Comparison of ENCODE assay signal across 8 mouse cellular contexts in the genomic region with DNA sequence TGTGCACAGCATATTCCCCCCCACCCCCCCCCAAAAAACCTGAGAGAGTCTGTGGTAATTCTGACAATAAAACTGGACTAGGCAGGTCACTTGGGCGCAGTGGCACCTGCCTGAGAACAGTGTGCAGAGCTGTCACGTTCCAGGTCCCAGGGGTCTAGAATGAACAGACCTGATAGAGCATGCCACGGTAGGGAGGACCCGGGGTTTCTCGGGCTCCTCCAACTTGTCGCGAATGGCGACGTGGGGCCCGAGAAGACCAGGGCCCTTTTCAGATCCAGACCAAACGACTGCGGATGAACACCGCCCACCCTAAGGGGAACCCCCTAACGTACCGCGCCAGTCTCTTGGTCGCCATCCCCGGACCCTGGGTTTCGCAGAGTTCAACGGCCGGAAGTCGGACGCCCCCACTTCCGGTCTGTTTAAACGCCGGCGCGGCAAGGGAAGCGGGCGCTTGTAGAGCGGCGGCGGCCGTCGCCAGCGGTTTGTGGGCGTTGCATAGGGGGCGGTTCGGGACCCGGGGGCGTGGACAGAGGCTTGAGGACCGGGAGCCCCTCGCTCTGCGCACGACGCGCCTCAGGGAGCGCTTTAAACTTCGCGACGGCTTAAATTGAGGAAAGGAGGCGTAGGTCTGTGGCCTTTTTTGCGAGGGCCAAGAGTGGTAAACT. TPM values are rescaled to one million over a fixed set of nuclear protein-coding genes. Genes with fewer than 3 reads are reported as not detected.
DNase-seq lines count a peak whose midpoint lies in the region; ATAC-seq lines count a peak whose summit lies in the region.

A gene (plus strand): TSS at position 421 of the 665 bp plus-strand sequence.
A gene (minus strand): TSS at position 473 of the 665 bp plus-strand sequence.

- peak within 1 kb of the TSS; percentile 69 for H3K4me3 ChIP-seq in hindbrain, embryonic 12.5 days

- peak within 1 kb of the TSS; percentile 71 for H3K27ac ChIP-seq in hindbrain, embryonic 12.5 days

- H3K9me3 ChIP-seq in hindbrain, embryonic 12.5 days (replicated peaks), result no peaks in the 10 kb centered on the region

- peaks cover 10% of the 10 kb centered on the region for H3K36me3 ChIP-seq in hindbrain, embryonic 12.5 days

- H3K9ac ChIP-seq in hindbrain, embryonic 12.5 days, result peak within 1 kb of the TSS; percentile 84

- under 1% methylated on average over 53 of the region's 53 CpGs for whole genome bisulfite sequencing in hindbrain, embryonic 12.5 days

- H3K4me2 ChIP-seq in hindbrain, embryonic 12.5 days (replicated peaks), result peak within 1 kb of the TSS; percentile 79

- peak; percentile 93 for DNase-seq in R1 (ENCODE audit: low read depth, low spot score)
- DNase-seq in cerebellum, postnatal 10 days, result peak; percentile 90 to 93
- peak; percentile 57 to 75 for DNase-seq in frontal cortex, postnatal 10 days (ENCODE audit: low spot score in 2 of 2)
- peak; percentile 74 to 75 for DNase-seq in layer of hippocampus, postnatal 36 days
- peak; percentile 91 for DNase-seq in lung, postnatal 36 days
- peak; percentile 93 for DNase-seq in retina, embryonic 14.5 days (ENCODE audit: low spot score)
- peak; percentile 89 to 90 for DNase-seq in thymus, postnatal 36 days

- peak; percentile 98 for ATAC-seq in hindbrain, embryonic 12.5 days (ENCODE audit: low FRiP score)

- H3K27me3 ChIP-seq in hindbrain, embryonic 12.5 days, result no peaks in the 10 kb centered on the region

- peaks cover 15% of the 10 kb centered on the region for H3K4me1 ChIP-seq in hindbrain, embryonic 12.5 days

RNA-seq across cellular contexts. Expression of the first gene that starts in this region (rescaled TPM):
- 20.4 and 22.8 TPM in 2 replicates for polyA plus RNA-seq in hindbrain, embryonic 12.5 days (2016; fragmentation: Nextera tagmentation; extraction: Ambion mirVana)
- total RNA-seq in layer of hippocampus, postnatal 36 days (2021), result 1 to 10 TPM; 1.9 to 2.8 TPM

RNA-seq across cellular contexts. Expression of the second gene that starts in this region (rescaled TPM):
- polyA plus RNA-seq in hindbrain, embryonic 12.5 days (2016; fragmentation: Nextera tagmentation; extraction: Ambion mirVana), result 27.2 and 27.5 TPM in 2 replicates
- 1 to 10 TPM; 7.7 to 8.1 TPM for total RNA-seq in layer of hippocampus, postnatal 36 days (2021)

Comparison
In these comparisons a context has a peak if more than half of its experiments do, and no peak if none do; other contexts are left out.
1. Peak in every context shown above with its lines: DNase-seq, ATAC-seq, H3K4me3 ChIP-seq and H3K27ac ChIP-seq.